Mouse (Mus musculus) inflammation-experienced regulatory T-cells, adult 6 months (primary cell): ENCODE data around the gene Tmem41b. TPM values are rescaled to one million over a fixed set of nuclear protein-coding genes. Genes with fewer than 3 reads are reported as not detected.

ENCODE experiments used
- ATAC-seq: one replicate; pipeline ENCODE4 v1.8.0; 2017
- polyA plus RNA-seq, 3 experiments: library from polyadenylated mRNA; unstranded; fragments of 100-300 nt; shearing (Covaris generic); gene quantifications; one replicate each; pipeline ENCODE4 v1.2.1; 2017

Tmem41b gene
- polyA plus RNA-seq, 3 experiments from 2014 or later: 32.8 to 38.3 (median 38.2) TPM

DNA sequence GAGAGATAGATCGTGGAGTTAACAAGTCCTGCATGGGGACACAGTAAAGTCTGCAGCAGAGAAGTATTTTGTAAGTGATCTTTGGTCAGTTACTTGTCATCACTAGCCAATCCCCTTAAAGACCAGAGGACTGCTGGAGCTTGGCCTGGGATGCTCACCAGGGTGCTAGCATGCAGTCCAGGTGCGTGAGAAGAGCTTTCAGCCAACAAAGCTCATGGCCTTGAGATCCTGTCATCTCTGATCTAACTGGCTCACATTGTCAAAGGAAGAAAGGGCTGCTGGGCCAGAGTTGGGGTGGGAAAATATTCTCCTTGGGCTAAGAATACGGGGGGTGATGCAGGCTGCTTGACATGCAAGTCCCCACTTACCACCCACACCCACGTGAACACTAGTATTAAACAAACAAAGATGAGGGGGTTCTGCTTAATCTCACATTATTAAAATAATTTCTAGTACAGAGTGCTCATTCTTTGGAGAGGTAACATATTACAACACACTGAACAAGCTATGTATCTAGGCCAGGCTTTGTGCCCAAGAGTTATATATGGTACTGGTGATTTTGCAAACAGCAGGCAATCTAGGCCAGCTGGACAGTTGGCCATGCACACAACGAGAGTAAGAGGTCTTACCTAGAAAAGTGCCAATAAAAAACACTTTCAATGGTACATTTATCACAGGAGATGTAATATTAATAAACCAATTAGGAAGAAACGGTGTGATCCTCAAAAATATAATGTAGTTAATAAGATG is 10.6 kb downstream of the Tmem41b start:
- no peak for ATAC-seq

DNA sequence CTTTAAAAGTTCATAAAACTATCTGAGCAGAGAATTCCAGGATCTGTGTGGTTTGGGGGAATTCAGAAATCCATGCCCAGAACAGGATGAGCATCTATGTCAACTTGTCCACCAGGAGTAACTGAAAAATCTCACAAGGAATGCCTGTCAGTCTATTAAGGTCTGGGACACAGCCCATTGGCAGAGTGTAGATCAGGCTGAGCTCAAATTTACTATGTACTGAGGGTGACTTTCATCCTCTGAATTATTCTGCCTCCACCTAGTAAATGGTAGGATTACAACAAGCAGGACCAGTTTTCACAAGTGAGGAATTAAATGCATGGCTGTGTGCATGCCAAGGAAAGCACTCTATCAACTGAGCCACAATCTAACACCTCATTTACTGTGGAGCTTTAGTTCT is 17.2 kb downstream of the Tmem41b start:
- no peak for ATAC-seq

DNA sequence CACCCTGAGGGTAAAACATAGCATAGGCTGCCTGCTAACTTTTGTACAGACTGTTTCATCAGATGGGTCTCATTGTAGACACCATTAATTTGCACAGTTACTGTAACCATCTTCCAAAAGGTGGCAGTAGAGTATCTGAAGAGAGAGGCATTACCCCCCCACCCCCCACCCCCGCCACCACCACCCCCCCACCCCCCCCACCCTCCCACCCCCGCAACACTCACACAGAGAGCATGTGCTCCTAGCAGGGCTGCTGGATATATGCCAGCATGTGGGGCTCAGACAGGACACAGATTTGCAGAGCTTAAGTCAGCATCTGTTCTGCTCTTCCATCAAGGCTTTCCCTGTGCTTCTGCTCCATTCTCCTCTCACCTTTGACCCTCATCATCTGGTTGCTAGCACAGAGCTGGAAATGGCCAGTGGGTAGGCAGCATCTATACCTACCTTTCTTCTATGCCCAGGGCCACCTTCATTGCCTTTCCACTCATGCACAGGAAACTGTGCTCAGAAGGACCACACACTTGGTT is 17.7 kb downstream of the Tmem41b start:
- ATAC-seq: no peak

DNA sequence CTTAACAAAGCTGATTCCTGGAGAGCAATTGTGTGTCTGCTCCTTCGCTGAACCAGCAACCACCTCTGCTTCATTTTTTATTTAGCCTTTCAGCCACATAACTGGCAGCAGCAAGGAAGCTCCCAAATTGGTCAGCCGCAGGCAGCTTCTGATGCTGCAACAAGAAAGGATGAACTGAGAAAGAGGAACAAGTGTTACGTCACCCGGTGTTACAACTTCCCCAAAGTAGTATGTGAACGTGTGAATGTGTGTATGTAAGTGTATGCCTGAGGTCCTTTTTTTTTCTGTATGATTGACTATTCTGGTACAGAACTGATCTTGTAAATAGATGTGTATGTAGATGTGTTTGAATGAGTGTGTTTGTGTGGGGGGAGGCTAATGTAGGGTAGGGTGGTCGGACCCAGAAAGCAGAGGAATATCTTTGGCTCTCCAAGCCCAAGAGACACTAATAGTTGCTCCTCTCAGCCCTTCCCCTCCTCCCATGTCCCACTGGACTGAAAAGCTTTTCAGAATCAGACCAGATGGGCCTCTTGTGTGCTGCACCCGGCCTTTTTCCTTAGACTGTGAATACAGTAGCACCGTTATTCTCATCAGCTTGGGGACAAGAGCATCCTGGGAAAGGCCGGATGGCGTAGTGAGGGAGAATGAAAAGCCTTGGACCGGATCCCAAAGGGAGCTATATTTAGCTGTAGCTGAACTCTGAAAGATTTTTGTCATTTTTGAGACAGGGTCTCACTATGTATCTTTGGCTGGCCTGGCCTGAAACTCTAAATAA is 18.7 kb downstream of the Tmem41b start:
- ATAC-seq: no peak

DNA sequence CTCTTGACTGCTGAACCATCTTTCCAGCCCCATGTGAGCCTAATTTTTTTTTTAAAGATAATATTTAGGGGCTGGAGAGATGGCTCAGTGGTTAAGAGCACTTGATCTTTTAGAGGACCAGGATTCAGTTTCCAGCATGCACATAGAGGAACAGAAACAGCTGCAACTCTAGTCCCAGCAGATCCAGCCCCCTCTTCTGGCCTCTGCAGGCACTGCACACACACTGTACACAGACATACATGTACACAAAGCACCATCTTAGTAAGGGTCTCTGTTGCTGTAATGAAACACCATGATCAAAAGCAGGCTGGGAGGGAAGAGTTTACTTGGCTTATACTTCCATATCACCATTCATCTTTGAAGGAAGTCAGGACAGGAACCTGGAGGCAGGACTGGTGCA is 21.1 kb downstream of the Tmem41b start:
- no peak for ATAC-seq

DNA sequence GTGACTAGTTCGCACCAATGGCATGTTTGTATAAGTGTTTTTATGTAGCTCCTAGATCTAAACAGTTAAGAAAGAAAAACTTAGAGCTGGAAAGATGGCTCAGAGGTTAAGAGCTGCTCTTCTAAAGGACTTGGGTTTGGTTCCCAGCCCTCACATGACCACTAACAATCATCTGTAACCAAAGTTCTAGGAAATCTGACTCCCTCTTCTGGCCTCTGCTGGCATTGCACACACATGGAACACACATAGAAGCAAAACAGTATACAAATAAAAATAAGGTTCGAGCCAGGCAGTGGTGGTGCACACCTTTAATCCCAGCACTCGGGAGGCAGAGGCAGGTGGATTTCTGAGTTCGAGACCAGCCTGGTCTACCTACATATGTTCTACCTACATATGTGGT is 23.0 kb downstream of the Tmem41b start:
- ATAC-seq: no peak

DNA sequence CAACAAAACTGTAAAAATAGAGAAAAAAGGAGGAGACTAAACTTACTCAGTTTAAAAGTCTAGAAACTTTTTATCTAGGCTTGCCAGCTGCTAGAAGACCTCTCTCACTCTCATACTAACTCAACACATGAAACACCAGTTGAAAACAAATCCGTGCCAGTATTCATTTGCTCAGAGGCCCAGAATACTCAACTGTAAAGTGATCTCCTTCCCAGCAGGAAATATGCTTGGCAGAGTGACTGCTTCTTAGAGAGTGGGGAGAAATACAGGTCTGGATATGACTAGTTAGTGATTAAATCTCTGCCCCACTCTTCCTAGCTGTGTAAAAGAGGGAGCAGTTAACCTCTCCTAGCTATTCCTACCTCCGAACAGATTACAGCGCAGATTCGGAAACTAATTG is 24.1 kb downstream of the Tmem41b start:
- ATAC-seq: no peak

DNA sequence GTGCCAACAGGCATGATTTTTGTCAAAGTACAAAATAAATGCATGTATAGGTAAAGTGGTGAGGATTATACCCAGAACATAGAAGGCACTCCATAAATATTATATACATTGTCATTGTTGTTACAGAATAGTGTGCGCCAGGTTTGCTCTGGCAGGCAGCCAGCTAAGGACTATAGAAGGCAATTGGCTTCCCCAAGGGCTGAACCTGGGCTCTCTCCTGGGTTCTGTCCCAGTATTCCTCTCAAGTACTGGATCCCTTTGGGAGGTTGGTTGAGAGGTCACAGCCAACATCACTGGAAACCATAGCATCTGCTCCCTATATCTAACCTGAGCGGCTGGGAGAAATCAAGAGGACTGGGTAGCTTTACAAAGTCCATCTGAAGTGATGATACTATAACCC is 25.2 kb downstream of the Tmem41b start:
- ATAC-seq: no peak

DNA sequence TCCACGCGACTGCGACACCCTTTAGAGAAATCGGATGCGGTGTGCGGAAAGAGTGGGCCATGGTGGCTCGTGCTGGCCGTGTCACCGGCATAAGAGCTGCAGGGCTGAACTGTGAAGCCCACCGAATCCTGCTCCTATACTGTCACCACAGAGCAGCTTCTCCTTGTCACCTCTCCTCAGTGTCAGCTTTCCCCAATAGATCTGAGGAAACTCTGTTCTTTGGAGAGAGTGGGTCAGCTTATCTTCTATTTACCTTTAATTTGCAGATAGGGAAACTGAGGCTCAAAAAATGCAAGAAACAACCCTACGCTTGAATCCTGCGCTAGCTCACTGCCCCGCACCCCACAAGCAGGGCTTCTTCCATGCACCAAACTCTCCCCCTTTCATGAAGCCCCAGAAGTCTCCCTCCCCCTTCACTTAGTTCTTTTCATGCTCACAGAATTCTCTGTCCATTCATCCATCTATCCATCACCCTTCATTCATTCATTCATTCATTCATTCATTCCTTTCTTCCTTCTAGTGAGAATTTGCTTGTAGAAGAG is 26.0 kb downstream of the Tmem41b start:
- ATAC-seq: no peak

DNA sequence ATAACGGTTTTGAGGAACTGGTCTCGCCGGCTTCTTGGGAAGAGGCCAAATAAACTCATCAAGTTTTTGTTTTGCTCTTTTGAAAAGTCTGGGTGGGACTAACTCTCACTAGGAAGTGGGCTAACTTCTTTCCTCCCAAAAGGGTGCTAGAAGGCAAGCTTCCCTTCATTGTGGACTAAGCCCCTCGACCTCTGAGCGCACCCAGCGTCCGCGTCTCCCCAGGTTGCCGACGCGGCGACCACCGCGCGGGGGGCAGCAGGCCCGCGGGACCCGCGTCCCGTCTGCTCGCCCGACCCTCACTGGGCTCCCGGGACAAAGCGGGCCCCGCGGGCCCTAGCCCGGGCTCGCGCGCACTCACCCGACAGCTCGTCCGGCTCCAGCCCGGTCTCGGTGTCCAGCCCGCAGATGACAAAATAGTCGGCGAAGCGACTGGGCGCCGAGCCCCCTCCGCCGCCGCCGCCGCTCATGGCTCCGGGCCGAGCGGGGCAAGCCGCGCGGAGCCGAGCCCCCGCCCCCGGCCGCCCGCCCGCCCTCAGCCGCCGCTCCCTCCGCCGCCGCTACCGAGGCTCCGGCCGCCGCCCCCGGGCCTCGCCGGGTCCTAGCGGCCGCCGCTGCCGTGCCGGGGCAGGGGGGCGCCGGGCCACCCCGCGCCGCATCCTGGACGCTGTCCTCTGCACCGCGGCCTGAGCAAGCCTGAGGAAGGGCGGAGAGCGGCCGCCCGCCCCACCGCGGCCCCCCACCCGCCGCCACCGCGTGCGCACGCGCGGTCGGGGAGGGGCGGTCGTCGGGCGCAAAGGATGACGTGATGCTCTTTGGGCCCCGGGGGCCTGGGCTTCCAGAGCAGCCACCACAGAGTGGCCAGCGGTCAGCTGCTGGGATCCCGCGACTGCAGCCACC is 26.8 kb downstream of the Tmem41b start, which contains the start of gene Dennd5a:
Gene Dennd5a, minus strand, starts transcription at position 755 of the 897 bp plus-strand sequence.
- ATAC-seq: peak; percentile 53

DNA sequence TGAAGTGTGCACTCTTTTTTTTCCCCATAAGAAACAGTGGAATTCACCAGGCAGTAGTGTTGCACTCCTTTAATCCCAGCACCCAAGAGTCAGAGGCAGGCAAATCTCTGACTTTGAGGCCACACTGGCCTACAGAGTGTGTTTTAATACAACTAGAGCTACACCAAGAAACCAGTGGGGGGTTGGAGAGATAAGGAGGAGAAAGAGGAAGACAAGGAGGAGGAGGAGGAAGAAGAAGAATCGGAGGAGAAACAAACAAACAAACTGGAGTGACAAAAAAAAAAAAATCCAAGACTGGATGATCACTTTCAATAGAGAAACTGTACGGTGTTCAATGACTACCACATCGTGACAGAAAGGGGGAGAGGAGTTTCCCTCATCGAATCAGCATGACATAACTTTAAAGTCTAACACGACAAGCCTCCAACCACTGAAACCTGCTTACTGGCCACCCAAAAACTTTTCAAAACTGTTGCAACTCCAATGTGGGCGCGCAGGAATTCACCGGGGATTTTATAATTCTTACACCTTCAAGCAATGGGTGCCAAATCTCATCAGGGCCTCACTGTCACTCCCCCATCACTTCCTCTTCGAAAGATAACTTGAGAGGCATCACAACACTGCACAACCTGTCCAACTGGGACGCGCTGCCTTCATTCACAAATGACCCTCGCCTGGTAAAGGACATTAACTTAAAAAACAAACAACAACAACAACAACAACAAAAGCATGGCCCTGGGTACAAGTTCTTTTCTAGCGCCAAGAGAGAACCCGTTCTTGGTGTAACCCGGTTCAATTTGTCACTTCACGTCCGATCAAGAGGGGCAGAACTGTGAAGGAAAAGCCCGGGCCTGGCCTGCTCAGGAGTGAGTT is 27.6 kb downstream of the Tmem41b start:
- peak; percentile 45 for ATAC-seq

DNA sequence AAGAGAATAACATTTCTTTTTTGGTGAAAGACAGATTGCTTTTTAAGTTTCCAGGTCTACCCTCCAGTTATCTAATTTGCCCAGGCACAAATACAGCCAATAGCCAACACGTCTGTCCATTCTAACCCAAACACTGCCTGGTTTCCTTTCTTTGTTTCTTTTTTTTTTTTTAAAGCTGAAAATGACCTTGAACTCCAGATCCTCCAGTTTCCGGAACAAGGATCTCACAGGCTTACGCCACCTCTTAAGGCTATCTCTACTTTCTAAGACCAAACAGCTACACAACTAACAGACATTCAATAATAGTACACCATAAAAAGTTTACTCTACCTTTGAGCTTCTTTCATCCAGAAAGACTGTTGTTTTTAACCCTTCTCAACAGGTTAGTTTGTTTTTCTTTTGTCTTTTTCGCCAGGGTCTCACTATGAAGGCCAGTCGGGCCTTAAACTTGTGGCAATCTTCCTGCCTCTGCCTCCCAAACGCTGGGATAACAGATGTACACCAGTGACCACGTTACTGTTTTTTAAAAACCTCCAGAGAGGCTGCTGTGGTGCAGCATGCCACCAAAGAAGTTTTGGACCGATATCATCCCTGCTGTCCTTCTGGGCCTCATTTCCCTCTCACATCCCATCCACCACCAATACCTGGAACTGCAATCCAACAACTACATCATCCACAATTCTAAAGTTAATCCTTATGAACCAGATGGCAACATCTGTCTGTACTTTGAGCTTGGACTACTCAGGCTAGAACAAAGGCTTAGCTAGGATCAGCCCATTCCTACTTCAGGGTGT is 28.5 kb downstream of the Tmem41b start:
- no peak for ATAC-seq

DNA sequence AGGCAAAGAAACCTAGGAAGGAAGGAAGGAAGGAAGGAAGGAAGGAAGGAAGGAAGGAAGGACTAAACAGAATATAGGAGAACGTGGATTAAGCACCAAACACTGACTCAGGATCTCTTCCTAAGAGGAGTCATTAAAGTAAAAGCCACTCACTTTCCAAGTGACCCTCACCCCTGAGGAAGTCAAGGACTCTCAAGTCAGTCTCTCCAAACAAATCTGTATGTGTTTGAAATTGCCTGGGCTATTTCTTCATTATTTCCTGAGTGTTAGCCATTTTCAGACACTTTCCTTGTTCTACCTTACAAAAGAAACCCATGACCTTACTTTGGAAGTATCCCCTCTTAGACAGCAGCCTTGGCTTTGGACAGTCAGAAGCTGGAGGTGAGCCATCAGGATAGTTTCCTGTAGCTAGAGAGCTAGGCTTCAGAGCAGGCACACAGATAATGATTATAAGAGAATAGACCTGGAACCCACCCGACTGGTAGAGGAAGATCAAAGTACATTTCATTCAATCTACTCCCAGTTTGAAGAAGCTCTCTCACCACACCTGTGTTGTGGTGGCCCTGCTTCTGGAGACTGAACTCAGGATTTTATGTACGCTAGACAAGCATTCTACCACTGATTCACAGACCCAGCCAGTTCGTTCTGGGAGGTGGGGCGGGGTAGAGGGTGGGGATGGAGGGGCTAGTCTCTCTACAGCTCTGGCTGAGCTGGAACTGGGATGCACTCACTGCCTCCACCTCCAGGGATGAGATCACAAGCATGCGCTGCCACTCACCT is 31.9 kb downstream of the Tmem41b start:
- ATAC-seq: no peak

DNA sequence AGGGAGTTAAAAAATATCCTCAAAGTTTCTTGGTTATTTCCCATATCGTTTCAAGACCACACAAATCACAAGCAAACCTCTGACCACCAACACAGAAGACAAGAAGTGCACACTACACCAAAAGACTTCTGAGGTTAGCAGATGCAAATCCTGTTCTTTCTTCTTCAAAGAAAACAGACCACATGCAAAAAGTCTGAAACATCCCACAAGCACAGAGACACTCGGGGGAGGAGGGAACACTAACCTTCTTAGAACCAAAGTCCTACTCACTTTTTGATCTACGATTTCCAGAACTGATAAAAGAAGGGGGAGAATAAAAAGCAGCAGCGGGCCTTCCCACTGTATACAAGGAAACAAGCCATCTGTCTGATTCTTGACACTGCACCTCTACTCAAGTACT is 35.4 kb downstream of the Tmem41b start:
- ATAC-seq: peak; percentile 83

DNA sequence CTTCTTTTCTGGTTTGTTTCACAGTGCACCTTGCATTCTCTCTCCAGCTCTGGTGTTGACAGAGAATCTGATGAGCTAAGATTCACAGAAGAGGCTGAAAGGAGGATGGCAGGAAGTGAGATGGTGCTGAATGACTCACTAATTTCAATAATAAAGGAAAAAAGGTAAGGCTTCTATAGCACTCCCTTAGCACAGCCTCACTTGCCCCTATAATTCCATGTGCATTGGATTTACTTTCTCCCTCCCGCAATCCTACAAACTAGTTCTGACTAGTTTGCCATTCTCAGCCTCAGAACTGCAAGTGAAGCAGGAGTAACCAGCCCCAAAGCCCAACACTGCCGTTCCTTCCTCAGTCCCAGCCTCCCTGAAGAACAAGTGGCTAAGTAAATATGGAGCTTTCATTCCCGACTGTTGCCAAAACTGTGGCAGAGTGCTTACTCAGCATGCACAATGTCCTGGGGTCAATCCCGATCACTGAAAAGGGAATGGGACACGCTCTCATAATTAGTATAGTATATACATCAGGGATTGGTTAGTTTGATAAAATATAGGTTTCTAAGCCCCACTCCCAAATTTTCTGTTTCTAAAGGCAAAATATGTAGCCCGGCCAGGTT is 42.2 kb downstream of the Tmem41b start:
- no peak for ATAC-seq

DNA sequence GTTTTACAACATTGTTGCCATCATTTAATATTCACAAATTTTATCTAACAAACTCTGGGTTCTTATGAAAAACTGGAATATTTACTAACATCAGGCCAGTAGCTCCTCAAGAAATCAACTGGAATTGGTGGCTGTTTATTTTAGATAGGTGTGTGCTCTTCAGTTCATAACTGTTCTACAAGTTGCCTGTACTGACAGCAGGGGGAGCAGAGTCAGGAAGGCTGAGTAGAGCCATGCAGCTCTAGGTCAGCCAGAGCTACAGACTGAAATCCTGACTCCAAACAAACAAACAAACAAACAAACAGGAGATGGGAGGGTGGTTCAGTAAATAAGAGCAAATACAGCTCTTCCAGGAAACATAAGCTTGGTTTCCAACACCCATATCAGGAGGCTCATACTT is 57.1 kb downstream of the Tmem41b start:
- no peak for ATAC-seq

DNA sequence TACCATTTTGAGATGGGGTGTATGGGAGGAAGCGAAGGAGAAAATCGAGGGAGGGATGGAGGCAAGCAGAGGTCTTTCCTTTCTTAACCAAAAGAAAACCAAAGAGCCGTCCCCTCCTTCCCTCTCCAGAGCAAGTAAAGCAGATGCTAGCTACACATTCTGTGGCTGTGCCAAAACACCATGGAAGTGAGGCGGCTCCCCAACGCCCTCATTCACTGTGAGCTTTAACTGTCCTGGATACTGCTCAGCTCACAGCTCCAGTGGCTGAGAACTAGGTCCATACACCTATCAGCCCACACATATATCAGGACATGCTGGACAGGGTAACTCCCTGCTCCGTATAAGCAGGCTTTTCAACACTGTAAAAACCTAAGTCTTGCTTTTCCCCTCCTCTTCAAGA is 58.4 kb downstream of the Tmem41b start:
- no peak for ATAC-seq

DNA sequence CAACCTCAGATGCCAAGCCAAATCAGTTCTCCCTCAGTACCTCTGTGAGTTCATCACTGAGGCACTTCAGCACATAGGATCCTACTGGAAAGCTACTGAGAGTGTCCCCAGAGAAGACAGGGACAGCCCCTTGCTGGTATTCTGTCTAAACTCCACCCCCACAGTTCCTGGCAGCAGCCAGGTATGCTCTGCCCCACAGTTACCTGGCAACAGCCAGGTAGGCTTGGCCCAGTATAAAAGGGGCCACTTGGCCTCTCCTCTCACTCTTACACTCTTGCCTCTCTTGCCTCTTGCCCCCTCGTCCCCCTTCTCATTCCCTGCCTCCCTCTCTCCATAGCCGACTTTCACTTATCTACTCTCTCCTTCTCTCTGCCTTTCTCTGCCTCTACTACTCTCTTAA is 61.8 kb downstream of the Tmem41b start:
- ATAC-seq: no peak

DNA sequence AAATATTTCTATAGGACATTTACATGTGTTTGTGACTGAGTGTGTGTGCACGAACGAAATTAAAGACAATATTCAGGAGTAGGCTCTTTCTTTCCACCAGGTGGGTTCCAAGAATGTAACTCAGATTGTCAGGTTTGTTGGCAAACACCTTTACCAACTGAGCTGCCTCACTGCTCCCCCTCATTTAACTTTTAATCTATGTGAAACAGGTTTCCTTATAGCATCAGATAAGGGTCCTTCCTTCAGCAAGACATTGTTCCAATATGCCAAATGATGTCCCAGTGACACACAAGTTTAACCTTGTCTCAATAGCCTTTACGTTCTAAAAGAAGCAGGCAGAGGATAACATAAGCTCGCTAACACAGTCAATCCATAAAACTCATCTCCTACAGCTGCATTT is 63.8 kb downstream of the Tmem41b start:
- no peak for ATAC-seq
